Mouse (Mus musculus): ENCODE results near the gene Egfem1. TPM values are rescaled to one million over a fixed set of nuclear protein-coding genes. Genes with fewer than 3 reads are reported as not detected.

Egfem1 gene
- polyA plus RNA-seq (2016; fragmentation: Nextera tagmentation; extraction: Ambion mirVana): 0.12 and 0.92 TPM in 2 replicates

GRCm38 (mm10) chr3:29081952-29082295, at the start of gene Egfem1:
TSS of gene Egfem1 (plus strand) at chr3:29082023.
- Histone ChIP-seq H3K27ac (no peak within 1 kb of the TSS), H3K9me3 (no peaks in the 10 kb centered on the region), H3K4me1 (peaks cover 14% of the 10 kb centered on the region), H3K4me3 (peak within 1 kb of the TSS; percentile 66), H3K36me3 (no peaks in the 10 kb centered on the region), H3K27me3 (ENCODE audit: insufficient read depth, poor library complexity, severe bottlenecking) (peaks cover 59% of the 10 kb centered on the region)
- DNase-seq (ENCODE audit: low spot score): no peak
- 8% methylated on average over 12 of the region's 12 CpGs for WGBS

- Histone ChIP-seq H3K36me3 (no peaks in the 10 kb centered on the region), H3K4me3 (no peak overlapping the region), H3K27ac (no peak overlapping the region), H3K27me3 (ENCODE audit: insufficient read depth, poor library complexity, severe bottlenecking) (no peaks in the 10 kb centered on the region), H3K9me3 (no peaks in the 10 kb centered on the region), H3K4me1 (no peaks in the 10 kb centered on the region)
- no peak for DNase-seq (ENCODE audit: low spot score)
- WGBS: 67% methylated on average over 2 of the region's 2 CpGs
These were observed 48.7 kb upstream of the Egfem1 start for GRCm38 (mm10) chr3:29033107-29033506.

- Histone ChIP-seq H3K4me3 (no peak overlapping the region), H3K27ac (no peak overlapping the region), H3K27me3 (ENCODE audit: insufficient read depth, poor library complexity, severe bottlenecking) (no peaks in the 10 kb centered on the region), H3K4me1 (no peaks in the 10 kb centered on the region), H3K36me3 (no peaks in the 10 kb centered on the region), H3K9me3 (no peaks in the 10 kb centered on the region; the same call in 1 of the 2 replicates)
- no peak for DNase-seq (ENCODE audit: low spot score)
- 9% methylated on average over 3 of the region's 3 CpGs for WGBS
These were observed 45.7 kb upstream of the Egfem1 start for GRCm38 (mm10) chr3:29036146-29036545.

- DNase-seq (ENCODE audit: low spot score): no peak
- no peaks in the 10 kb centered on the region for H3K4me1 ChIP-seq
- no peaks in the 10 kb centered on the region for H3K36me3 ChIP-seq
- no peak overlapping the region for H3K4me3 ChIP-seq
- H3K27ac ChIP-seq: no peak overlapping the region
- H3K27me3 ChIP-seq (ENCODE audit: insufficient read depth, poor library complexity, severe bottlenecking): no peaks in the 10 kb centered on the region
- H3K9me3 ChIP-seq: no peaks in the 10 kb centered on the region; the same call in 1 of the 2 replicates
These were observed 45.2 kb upstream of the Egfem1 start for GRCm38 (mm10) chr3:29036620-29037019.

GRCm38 (mm10) chr3:29040064-29040463, 41.8 kb upstream of the Egfem1 start:
- Histone ChIP-seq H3K4me3 (no peak overlapping the region), H3K36me3 (no peaks in the 10 kb centered on the region), H3K27me3 (ENCODE audit: insufficient read depth, poor library complexity, severe bottlenecking) (no peaks in the 10 kb centered on the region), H3K9me3 (no peaks in the 10 kb centered on the region; the same call in 1 of the 2 replicates), H3K27ac (no peak overlapping the region), H3K4me1 (no peaks in the 10 kb centered on the region)
- DNase-seq (ENCODE audit: low spot score): no peak
- WGBS: 88% methylated on average over 7 of the region's 7 CpGs

GRCm38 (mm10) chr3:29046281-29046680, 35.5 kb upstream of the Egfem1 start:
- Histone ChIP-seq H3K4me1 (no peaks in the 10 kb centered on the region), H3K27me3 (ENCODE audit: insufficient read depth, poor library complexity, severe bottlenecking) (no peaks in the 10 kb centered on the region), H3K36me3 (no peaks in the 10 kb centered on the region), H3K9me3 (no peaks in the 10 kb centered on the region), H3K4me3 (no peak overlapping the region), H3K27ac (no peak overlapping the region)
- DNase-seq (ENCODE audit: low spot score): no peak
- 73% methylated on average over 5 of the region's 5 CpGs for WGBS

GRCm38 (mm10) chr3:29047273-29047932, 34.4 kb upstream of the Egfem1 start:
- no peaks in the 10 kb centered on the region for H3K4me1 ChIP-seq
- no peak overlapping the region for H3K4me3 ChIP-seq
- DNase-seq (ENCODE audit: low spot score): no peak
- H3K9me3 ChIP-seq: no peaks in the 10 kb centered on the region
- no peak overlapping the region for H3K27ac ChIP-seq
- no peaks in the 10 kb centered on the region for H3K36me3 ChIP-seq
- WGBS: 67% methylated on average over 14 of the region's 14 CpGs
- H3K27me3 ChIP-seq (ENCODE audit: insufficient read depth, poor library complexity, severe bottlenecking): no peaks in the 10 kb centered on the region

- no peaks in the 10 kb centered on the region for H3K4me1 ChIP-seq
- 79% methylated on average over 4 of the region's 4 CpGs for WGBS
- DNase-seq (ENCODE audit: low spot score): no peak
- H3K36me3 ChIP-seq: no peaks in the 10 kb centered on the region
- H3K4me3 ChIP-seq: no peak overlapping the region
- no peak overlapping the region for H3K27ac ChIP-seq
- H3K27me3 ChIP-seq (ENCODE audit: insufficient read depth, poor library complexity, severe bottlenecking): no peaks in the 10 kb centered on the region
- H3K9me3 ChIP-seq: no peaks in the 10 kb centered on the region
These were observed 18.7 kb upstream of the Egfem1 start for GRCm38 (mm10) chr3:29063156-29063555.

GRCm38 (mm10) chr3:29068428-29069098, 13.3 kb upstream of the Egfem1 start:
- Histone ChIP-seq H3K4me1 (no peaks in the 10 kb centered on the region), H3K27me3 (ENCODE audit: insufficient read depth, poor library complexity, severe bottlenecking) (no peaks in the 10 kb centered on the region), H3K9me3 (no peaks in the 10 kb centered on the region), H3K27ac (no peak overlapping the region), H3K36me3 (no peaks in the 10 kb centered on the region), H3K4me3 (no peak overlapping the region)
- no peak for DNase-seq (ENCODE audit: low spot score)
- 78% methylated on average over 6 of the region's 6 CpGs for WGBS

GRCm38 (mm10) chr3:29071315-29071714, 10.5 kb upstream of the Egfem1 start:
- WGBS: 74% methylated on average over 4 of the region's 4 CpGs
- no peak for DNase-seq (ENCODE audit: low spot score)
- Histone ChIP-seq H3K27ac (no peak overlapping the region), H3K4me3 (no peak overlapping the region), H3K36me3 (no peaks in the 10 kb centered on the region), H3K27me3 (ENCODE audit: insufficient read depth, poor library complexity, severe bottlenecking) (no peaks in the 10 kb centered on the region), H3K9me3 (no peaks in the 10 kb centered on the region), H3K4me1 (no peaks in the 10 kb centered on the region)

GRCm38 (mm10) chr3:29081517-29081916, 306 bp upstream of the Egfem1 start:
- Histone ChIP-seq H3K4me3 (peak overlapping the region; percentile 66), H3K9me3 (no peaks in the 10 kb centered on the region), H3K36me3 (no peaks in the 10 kb centered on the region), H3K27ac (no peak overlapping the region), H3K4me1 (peaks cover 14% of the 10 kb centered on the region), H3K27me3 (ENCODE audit: insufficient read depth, poor library complexity, severe bottlenecking) (peaks cover 59% of the 10 kb centered on the region)
- WGBS: 18% methylated on average over 13 of the region's 13 CpGs
- no peak for DNase-seq (ENCODE audit: low spot score)

- under 1% methylated on average over 47 of the region's 59 CpGs for WGBS
- Histone ChIP-seq H3K27ac (no peak overlapping the region), H3K4me3 (peak overlapping the region; percentile 66), H3K27me3 (ENCODE audit: insufficient read depth, poor library complexity, severe bottlenecking) (peaks cover 59% of the 10 kb centered on the region), H3K36me3 (no peaks in the 10 kb centered on the region), H3K4me1 (peaks cover 14% of the 10 kb centered on the region), H3K9me3 (no peaks in the 10 kb centered on the region)
- no peak for DNase-seq (ENCODE audit: low spot score)
These were observed 623 bp downstream of the Egfem1 start for GRCm38 (mm10) chr3:29082296-29082995.

- WGBS: 7% methylated on average over 12 of the region's 12 CpGs
- H3K27me3 ChIP-seq (ENCODE audit: insufficient read depth, poor library complexity, severe bottlenecking): peaks cover 59% of the 10 kb centered on the region
- H3K4me1 ChIP-seq: peaks cover 14% of the 10 kb centered on the region
- H3K9me3 ChIP-seq: no peaks in the 10 kb centered on the region
- no peak for DNase-seq (ENCODE audit: low spot score)
- H3K4me3 ChIP-seq: peak overlapping the region; percentile 66
- no peaks in the 10 kb centered on the region for H3K36me3 ChIP-seq
- H3K27ac ChIP-seq: no peak overlapping the region
These were observed 1.1 kb downstream of the Egfem1 start for GRCm38 (mm10) chr3:29082996-29083350.
